Mouse (Mus musculus): ENCODE data around the gene Acsl6.

The Acsl6 gene

DNA sequence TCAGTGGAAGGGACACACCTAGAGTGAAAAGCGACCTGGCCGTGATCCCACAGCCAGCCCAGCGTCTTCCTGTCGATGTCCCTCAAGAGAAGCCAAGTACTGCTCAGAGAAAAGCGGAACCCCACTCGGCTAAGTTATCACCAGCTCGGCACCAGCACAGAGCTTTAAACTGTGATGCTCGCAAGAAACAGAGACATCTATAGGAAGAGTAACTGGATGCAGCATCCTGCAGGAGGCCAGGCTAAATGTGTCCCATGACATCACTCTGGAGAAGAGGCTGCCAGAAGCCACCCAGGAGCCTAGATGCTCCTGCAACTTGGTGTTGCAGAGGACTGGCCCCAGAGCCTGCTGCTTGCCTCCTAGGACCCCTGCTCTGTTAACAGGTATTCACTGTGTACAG, 1.6 kb upstream of the Acsl6 start:
- TF ChIP-seq GATA4 (IDR thresholded peaks at IDR 0.05; ENCODE audit: insufficient replicate concordance, low read length): no peak

DNA sequence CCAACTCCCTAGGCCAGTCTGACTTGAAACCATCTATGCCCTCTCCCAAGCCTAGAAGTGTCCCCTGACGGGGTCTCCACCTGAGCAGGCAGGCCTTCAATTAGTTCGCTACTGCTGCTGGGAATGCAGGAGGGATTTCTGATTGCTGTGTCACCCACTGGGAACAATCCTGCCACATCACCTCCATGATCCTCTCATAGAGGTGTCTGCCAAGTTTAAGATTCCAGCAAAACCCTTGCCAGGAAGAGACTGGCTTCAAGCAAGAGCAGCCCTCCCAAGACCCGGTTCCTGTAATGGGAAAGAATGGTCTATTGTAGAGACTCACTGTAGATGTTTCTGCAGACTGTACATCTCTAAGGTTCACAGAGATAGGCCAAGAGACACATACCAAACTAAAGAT, 992 bp upstream of the Acsl6 start:
- TF ChIP-seq GATA4 (IDR thresholded peaks at IDR 0.05; ENCODE audit: insufficient replicate concordance, low read length): no peak

DNA sequence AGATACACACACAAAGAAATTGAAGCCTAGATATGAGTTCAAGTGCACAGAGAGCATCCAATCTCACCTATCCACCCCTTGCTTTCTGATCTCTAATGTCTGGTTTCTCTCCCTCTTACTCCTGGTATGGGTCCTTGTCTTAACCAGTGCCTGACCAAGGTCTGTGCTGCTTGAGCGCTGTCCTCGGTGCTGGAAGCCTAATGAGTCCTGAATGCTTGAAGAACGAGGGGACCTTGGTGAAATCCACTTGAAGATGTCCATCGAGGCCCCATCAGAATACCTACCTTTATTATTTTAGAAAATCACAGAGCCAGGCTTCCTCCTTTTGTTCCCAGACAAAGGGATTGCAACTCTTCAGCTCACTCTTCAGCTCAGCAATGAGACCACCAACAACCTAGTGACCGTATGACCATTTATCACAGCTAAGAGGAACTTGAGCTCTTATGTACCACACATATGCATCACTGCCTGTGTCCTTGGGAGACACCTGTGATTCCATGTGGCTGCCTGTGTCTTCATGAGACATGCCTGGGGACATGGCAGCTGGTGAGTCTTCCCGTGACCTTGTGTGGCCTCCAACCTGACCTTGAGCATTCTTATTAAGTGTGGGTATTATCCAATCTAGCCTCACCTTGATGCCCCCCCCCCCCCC, 396 bp upstream of the Acsl6 start:
- no peak for TF ChIP-seq GATA4 (IDR thresholded peaks at IDR 0.05; ENCODE audit: insufficient replicate concordance, low read length)

DNA sequence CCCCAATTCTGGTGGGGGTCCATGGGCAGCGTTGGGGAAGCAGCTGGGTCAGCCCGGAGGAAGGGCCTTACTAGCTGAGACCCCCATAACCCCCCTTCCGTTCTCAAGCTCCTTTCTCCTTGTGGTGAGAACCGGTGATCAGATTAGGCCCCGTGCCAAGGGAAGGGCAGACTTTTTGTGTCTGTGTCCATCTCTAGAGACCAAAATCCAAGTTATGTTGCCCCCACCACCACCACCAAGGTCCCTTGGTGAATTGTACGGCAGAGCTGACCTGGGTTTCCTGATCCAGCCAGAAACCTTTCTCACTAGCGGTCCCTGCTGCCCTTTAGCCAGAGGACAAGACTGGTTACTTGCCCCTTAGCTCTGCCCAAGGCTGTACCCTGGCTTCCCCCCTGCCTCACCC, 874 bp downstream of the Acsl6 start:
- no peak for TF ChIP-seq GATA4 (IDR thresholded peaks at IDR 0.05; ENCODE audit: insufficient replicate concordance, low read length)

DNA sequence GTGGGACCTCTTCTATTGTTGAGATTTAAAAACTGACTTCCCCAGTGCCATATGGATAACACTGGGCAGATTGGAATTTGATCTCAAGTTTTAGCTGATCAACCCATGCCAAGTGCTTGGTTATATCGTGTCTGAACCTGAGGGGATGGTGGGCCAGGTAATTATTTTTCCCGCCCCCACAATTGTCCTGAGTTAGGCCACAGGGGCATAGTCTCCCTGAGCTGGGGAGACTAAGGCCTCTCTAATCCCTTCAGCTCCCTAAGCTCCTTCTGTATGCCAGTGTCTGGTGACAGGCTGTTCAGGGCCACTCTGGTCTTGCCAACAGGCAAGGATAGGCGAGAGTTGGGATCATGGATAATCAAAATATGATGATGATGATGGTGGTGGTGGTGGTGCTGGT, 1.7 kb downstream of the Acsl6 start:
- TF ChIP-seq GATA4 (IDR thresholded peaks at IDR 0.05; ENCODE audit: insufficient replicate concordance, low read length): no peak

DNA sequence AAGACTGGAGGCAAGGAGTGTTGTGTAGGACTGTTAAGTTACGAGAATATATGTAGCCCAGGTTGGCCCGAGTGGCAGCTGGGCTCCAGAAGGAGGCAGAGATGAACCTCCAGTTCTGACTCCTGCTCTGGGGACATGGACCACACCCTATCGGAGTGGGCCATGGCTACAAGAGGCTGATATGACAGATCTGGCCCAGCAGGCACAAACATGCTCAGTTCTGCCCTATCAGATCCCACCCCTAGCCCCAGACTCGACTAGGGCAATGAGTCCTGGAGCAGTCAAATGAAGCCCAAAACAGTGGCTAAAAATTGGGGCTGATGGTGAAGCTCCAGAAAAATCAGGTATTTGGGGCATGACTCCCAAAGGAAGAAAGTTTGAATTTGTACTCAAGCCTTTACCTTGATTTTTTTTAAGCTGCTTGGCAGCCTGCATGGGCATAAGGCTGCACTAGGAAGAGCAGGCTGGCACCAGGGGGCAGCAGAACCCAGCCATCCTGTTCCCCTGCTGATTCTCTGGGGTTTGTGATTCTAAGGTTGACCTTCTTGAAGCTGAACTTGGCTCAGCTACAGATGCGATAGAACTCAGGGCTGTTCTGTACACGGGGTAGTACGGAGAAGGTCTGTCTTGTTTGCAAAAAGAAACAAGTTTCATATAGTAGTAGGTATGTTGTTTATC, 3.7 kb downstream of the Acsl6 start:
- no peak for TF ChIP-seq GATA4 (IDR thresholded peaks at IDR 0.05; ENCODE audit: insufficient replicate concordance, low read length)

DNA sequence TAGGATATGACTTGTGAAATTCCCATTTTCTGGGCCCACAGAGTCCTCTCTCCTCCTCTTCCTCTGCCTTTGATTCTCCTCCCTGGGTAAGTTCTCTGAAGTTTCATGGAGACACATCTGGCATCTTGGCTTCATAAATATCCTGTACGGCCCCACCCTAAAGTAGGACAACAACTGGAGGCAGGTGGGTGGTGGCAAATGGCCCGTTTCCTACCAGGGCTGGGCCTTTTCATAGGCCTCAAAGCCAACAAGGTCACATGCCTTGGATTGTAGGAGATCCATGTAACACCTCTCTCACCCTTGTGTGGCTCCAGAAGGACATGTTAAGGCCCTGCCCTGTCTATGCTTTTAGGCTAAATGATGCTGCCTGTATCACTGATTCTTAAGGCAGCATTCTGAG, 7.0 kb downstream of the Acsl6 start:
- TF ChIP-seq GATA4 (IDR thresholded peaks at IDR 0.05; ENCODE audit: insufficient replicate concordance, low read length): no peak

DNA sequence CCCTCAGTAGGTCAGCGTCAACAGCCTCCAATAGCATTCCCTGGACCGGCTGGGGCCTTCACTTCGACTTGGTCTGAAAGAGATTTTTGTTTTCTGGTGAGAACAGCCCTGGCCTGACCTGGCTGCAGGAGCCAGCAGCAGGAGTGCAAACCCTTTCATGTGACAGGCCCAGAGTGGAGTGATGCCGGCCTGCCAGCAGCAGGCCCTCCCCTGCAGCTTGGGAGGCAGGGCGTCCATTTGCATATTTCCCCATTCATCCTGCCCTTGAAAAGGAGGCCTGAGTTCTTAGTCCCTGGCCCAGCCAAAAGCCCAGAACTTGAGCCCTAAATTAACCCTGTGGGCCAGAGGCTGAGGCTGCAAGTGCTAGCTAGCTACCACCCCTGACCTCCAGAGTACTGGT, 8.4 kb downstream of the Acsl6 start:
- no peak for TF ChIP-seq GATA4 (IDR thresholded peaks at IDR 0.05; ENCODE audit: insufficient replicate concordance, low read length)

DNA sequence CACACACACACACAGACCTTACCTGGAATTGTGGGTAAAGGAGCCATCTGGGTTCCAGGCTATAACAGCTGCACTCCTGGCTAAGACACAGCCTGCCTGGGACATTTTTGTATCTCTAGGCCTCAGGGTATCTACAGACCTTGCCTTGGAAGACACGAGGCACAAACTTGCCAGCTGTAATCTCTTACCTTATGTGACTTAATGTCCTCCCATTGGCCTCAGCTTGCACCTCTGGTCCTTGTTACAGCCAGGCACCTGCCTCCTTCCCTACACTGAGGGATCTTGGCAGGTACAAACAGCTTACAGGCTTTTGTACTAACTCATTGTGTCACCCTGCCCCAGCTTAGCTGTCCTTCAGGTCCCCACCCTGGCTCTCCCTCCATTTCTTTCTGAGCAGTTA, 9.0 kb downstream of the Acsl6 start:
- no peak for TF ChIP-seq GATA4 (IDR thresholded peaks at IDR 0.05; ENCODE audit: insufficient replicate concordance, low read length)

DNA sequence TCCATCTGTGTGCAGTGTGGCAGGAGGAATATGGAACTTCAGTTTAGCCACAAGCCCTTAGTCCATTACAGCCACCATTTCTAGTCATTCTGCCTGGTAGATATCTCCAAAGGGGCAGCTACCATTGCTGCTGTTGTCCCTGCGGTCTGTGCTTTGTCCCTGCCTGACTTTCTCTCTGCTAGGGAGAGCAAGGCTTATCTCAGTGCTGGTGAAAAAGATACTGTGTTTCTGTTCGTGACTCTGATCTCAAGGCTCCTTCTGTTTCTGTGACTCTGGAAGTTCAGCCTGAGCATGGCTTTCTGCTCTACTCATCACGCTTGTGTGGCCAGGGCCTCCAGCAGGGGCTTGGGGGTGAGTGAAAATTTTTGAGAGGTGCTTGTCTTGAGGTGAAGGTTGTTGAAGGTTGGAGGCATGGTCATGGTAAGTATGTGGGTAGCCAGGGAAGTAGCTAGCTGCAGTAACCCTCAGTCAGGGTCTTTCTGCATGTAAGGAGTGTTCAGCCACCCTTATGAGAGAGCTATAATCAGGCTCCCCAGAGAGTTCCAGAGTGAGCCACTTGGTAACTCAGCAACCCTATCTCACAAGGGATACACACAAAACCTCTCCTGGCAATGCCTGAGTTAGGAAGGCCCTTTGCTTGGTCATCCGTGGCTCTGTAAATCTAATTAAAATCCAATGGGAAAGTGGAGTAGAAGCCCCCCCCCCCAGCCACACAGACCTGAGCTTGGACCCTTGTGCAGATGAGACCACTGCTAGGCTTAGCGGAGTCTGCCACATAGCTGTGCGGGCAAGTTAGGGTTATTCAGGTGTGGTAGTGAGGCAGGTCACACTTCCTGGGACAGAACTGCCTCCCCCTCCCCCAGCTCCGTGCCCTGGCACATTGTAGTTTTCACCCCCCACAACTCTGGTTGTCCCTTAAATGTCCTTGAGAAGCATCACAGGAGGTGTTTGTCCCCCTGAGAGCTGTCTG, 10.1 kb downstream of the Acsl6 start:
- no peak for TF ChIP-seq GATA4 (IDR thresholded peaks at IDR 0.05; ENCODE audit: insufficient replicate concordance, low read length)

DNA sequence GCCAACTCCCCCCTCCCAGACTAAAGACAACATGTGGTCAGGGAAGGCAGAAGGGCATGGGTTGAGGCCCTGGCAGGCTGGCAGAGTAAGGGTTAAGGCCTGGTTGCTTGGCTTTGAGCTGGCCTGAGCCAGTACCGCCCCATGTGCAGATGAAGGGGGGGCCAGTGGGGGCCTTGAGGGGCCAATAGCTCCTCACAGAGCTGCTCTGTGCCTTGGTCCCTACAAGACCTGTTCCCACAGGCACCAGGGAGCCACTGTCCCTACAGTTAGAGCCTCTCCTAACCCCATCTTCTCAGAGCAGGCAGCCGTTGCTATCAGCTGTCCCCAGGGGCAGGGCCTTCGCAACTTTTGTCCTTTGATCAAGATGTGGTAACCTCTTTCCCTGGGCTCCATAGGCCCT, 11.1 kb downstream of the Acsl6 start:
- no peak for TF ChIP-seq GATA4 (IDR thresholded peaks at IDR 0.05; ENCODE audit: insufficient replicate concordance, low read length)

DNA sequence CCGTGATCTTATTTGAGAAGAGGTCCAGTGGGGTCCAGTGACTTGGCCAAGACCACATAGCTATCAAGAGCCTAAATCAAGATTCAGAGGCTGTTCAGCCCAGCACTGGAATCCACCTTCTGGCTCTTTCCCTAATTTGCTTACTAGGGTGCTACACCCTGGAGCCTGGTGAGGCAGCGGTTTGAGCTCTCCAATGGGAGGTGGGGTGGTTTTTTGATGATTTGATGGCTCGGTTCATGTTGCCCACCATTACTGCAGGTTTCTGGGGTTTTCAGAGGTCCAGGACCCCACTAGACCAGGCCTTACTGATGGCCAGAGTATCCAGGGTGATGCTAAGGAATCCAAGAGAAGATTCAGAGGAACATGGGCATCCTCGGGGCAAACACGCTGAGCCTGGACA, 11.7 kb downstream of the Acsl6 start:
- no peak for TF ChIP-seq GATA4 (IDR thresholded peaks at IDR 0.05; ENCODE audit: insufficient replicate concordance, low read length)

DNA sequence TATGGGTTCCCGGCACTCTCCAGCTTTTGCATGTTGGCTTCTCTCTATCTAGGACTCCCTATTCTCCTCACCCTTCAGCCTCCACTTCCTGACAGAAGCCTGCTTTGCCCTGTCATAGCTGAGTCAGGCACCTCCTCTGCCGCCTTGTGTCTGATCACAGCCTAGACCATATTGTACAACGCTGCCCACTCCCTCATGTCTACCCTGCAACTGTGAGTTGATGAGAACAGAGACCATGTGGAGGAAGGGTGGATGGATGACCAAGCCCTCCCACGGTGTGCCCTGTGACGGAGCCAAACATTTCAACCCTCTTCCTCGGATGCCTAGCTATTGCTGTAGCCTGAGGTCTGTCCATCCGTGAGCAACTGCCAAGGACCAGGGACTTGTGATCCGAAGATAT, 13.8 kb downstream of the Acsl6 start:
- TF ChIP-seq GATA4 (IDR thresholded peaks at IDR 0.05; ENCODE audit: insufficient replicate concordance, low read length): no peak

DNA sequence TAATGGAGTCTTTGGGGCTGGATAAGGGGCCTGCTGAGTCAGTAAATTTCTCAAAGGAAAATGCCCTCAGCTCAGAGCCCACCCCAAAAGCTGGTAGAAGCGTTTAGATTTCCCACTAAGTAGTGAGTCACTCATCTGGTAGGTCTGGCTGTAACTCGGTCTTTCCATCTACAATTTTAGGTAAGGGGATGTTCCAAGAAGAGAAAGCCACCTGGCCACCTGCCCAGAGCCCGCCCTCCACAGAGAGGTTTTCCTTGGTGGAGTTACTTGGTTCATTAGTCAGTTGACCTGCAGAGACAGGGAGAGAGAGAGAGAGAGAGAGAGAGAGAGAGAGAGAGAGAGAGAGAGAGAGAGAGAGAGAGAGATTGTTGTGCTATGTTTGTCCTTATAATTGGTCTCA, 14.2 kb downstream of the Acsl6 start:
- no peak for TF ChIP-seq GATA4 (IDR thresholded peaks at IDR 0.05; ENCODE audit: insufficient replicate concordance, low read length)

DNA sequence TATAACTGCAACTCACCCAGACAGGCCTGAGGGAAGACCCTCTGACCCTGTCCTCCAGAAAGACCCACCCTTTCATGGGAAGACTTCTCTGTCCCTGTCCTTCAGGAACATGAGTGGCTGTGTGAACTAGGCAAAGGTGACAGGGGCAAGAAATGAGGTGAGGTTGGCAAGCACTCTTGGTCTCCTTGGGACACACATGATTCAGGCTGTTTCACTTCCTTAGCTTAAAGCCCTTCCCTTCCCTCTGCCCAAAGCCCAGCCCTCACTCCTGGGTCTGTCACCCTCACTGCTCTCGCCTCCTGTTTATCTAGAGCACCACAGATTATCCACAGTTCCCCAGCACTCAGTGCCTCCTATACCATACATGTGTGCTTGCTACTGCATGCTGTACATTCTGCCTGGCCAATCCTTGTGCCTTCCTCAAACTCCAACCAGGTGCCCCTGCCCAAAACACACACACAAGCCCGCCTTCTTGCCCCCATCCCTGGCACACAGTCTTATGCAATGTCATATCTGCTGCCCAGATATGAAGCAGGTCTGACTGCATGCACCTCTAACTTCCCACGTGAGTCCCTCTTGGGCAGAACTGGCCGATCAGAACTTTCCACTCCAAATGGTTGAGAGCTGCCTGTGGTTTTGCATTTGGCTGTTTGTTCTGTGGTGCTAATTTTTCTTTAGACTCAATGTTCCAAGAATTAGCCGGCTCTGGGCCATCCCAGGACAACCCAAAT, 18.4 kb downstream of the Acsl6 start:
- no peak for TF ChIP-seq GATA4 (IDR thresholded peaks at IDR 0.05; ENCODE audit: insufficient replicate concordance, low read length)

Measured in liver, adult (tissue).